Mouse (Mus musculus): ENCODE results near the gene Vmn2r5. TPM values are rescaled to one million over a fixed set of nuclear protein-coding genes. Genes with fewer than 3 reads are reported as not detected.
"Not testable (repeated sequence)": the region's sequence is repeated elsewhere in the genome, so short reads cannot be mapped to it uniquely, and the experiment has no call there.

The Vmn2r5 gene
- total RNA-seq (2021): not detected
- long read RNA-seq, experiment 1: 0 reads
- long read RNA-seq, experiment 2: 0 reads

- not testable (repeated sequence) for DNase-seq (ENCODE audit: low spot score)
Measured at GRCm38 (mm10) chr3:64509742-64510141, at the start of gene Vmn2r5. Vmn2r5 (minus strand) TSS chr3:64509842.

GRCm38 (mm10) chr3:64523585-64523984 lies 13.9 kb upstream of the Vmn2r5 start:
- not testable (repeated sequence) for DNase-seq (ENCODE audit: low spot score)

Other genes starting within 250 kb of the Vmn2r5 start
- gene Vmn2r3, start 220.1 kb downstream of the Vmn2r5 start, total RNA-seq (2021): not detected
- gene Vmn2r4, start 94.5 kb downstream of the Vmn2r5 start, total RNA-seq (2021): not detected
- gene Vmn2r6, start 56.0 kb upstream of the Vmn2r5 start, total RNA-seq (2021): not detected

All from gastrocnemius, adult 18-20 months (tissue).